Mouse (Mus musculus): ENCODE measurements around the gene Mgat5. TPM values are rescaled to one million over a fixed set of nuclear protein-coding genes. Genes with fewer than 3 reads are reported as not detected.
A peak's percentile ranks its signal among the peaks of the same experiment; 100 is the strongest.

Mgat5 gene
- polyA plus RNA-seq, 1 experiment, result 4.9 TPM

- no peak overlapping the region; the same call in 1 of the 2 replicates for H3K4me3 ChIP-seq (ENCODE audit: extremely low read depth, insufficient read depth, insufficient read length)
- WGBS, result 31% methylated on average over 2 of the region's 2 CpGs
- no peaks in the 10 kb centered on the region; the same call in 1 of the 2 replicates for H3K36me3 ChIP-seq (ENCODE audit: control insufficient read depth, insufficient read depth, low read length)
- no peak for TF ChIP-seq POLR2A (IDR thresholded peaks at IDR 0.05; ENCODE audit: low read depth, low read length)
- TF ChIP-seq CTCF (IDR thresholded peaks at IDR 0.05; ENCODE audit: extremely low read depth, insufficient read depth, insufficient read length, insufficient replicate concordance), result no peak
- no peaks in the 10 kb centered on the region for H3K27me3 ChIP-seq (ENCODE audit: control insufficient read depth, insufficient read depth, low read length)
- H3K27ac ChIP-seq (ENCODE audit: insufficient read depth, low read length), result peak overlapping the region; percentile 49; the same call in 1 of the 2 replicates
- peaks cover 27% of the 10 kb centered on the region; the same call in 1 of the 2 replicates for H3K4me1 ChIP-seq (ENCODE audit: control insufficient read depth, insufficient read depth, insufficient read length)
- DNase-seq (ENCODE audit: low read depth in 1 of 2, low spot score in 2 of 2), result no peak
Observed at GRCm38 (mm10) chr1:127305582-127305981, 100.8 kb downstream of the Mgat5 start.

GRCm38 (mm10) chr1:127306024-127306771, 101.4 kb downstream of the Mgat5 start:
- no peaks in the 10 kb centered on the region; the same call in 1 of the 2 replicates for H3K36me3 ChIP-seq (ENCODE audit: control insufficient read depth, insufficient read depth, low read length)
- DNase-seq (ENCODE audit: low read depth in 1 of 2, low spot score in 2 of 2), result no peak
- WGBS, result 41% methylated on average over 20 of the region's 20 CpGs
- no peak overlapping the region; the same call in 1 of the 2 replicates for H3K4me3 ChIP-seq (ENCODE audit: extremely low read depth, insufficient read depth, insufficient read length)
- H3K4me1 ChIP-seq (ENCODE audit: control insufficient read depth, insufficient read depth, insufficient read length), result peaks cover 27% of the 10 kb centered on the region; the same call in 1 of the 2 replicates
- H3K27ac ChIP-seq (ENCODE audit: insufficient read depth, low read length), result peak overlapping the region; percentile 49; the same call in 1 of the 2 replicates
- TF ChIP-seq POLR2A (IDR thresholded peaks at IDR 0.05; ENCODE audit: low read depth, low read length) (no peak), CTCF (IDR thresholded peaks at IDR 0.05; ENCODE audit: extremely low read depth, insufficient read depth, insufficient read length, insufficient replicate concordance) (no peak)
- H3K27me3 ChIP-seq (ENCODE audit: control insufficient read depth, insufficient read depth, low read length), result no peaks in the 10 kb centered on the region

GRCm38 (mm10) chr1:127307361-127307760, 102.5 kb downstream of the Mgat5 start:
- peaks cover 27% of the 10 kb centered on the region; the same call in 1 of the 2 replicates for H3K4me1 ChIP-seq (ENCODE audit: control insufficient read depth, insufficient read depth, insufficient read length)
- 95% methylated on average over 4 of the region's 4 CpGs for WGBS

GRCm38 (mm10) chr1:127308207-127308725, 103.5 kb downstream of the Mgat5 start:
- WGBS, result 29% methylated on average over 7 of the region's 7 CpGs
- no peaks in the 10 kb centered on the region; the same call in 1 of the 2 replicates for H3K36me3 ChIP-seq (ENCODE audit: control insufficient read depth, insufficient read depth, low read length)
- no peak for DNase-seq (ENCODE audit: low read depth in 1 of 2, low spot score in 2 of 2)
- H3K27me3 ChIP-seq (ENCODE audit: control insufficient read depth, insufficient read depth, low read length), result no peaks in the 10 kb centered on the region
- TF ChIP-seq CTCF (IDR thresholded peaks at IDR 0.05; ENCODE audit: extremely low read depth, insufficient read depth, insufficient read length, insufficient replicate concordance) (no peak), POLR2A (IDR thresholded peaks at IDR 0.05; ENCODE audit: low read depth, low read length) (no peak)
- no peak overlapping the region for H3K4me3 ChIP-seq (ENCODE audit: extremely low read depth, insufficient read depth, insufficient read length)
- no peak overlapping the region for H3K27ac ChIP-seq (ENCODE audit: insufficient read depth, low read length)
- peaks cover 24% of the 10 kb centered on the region; the same call in 1 of the 2 replicates for H3K4me1 ChIP-seq (ENCODE audit: control insufficient read depth, insufficient read depth, insufficient read length)

More at GRCm38 (mm10) chr1:127307361-127307760, 102.5 kb downstream of the Mgat5 start:
- Histone ChIP-seq H3K27me3 (ENCODE audit: control insufficient read depth, insufficient read depth, low read length) (no peaks in the 10 kb centered on the region), H3K27ac (ENCODE audit: insufficient read depth, low read length) (no peak overlapping the region), H3K4me3 (ENCODE audit: extremely low read depth, insufficient read depth, insufficient read length) (no peak overlapping the region), H3K36me3 (ENCODE audit: control insufficient read depth, insufficient read depth, low read length) (no peaks in the 10 kb centered on the region; the same call in 1 of the 2 replicates)
- TF ChIP-seq POLR2A (IDR thresholded peaks at IDR 0.05; ENCODE audit: low read depth, low read length) (no peak), CTCF (IDR thresholded peaks at IDR 0.05; ENCODE audit: extremely low read depth, insufficient read depth, insufficient read length, insufficient replicate concordance) (no peak)
- DNase-seq (ENCODE audit: low read depth in 1 of 2, low spot score in 2 of 2), result no peak

GRCm38 (mm10) chr1:127308989-127309701, 104.3 kb downstream of the Mgat5 start:
- H3K36me3 ChIP-seq (ENCODE audit: control insufficient read depth, insufficient read depth, low read length), result no peaks in the 10 kb centered on the region; the same call in 1 of the 2 replicates
- no peak overlapping the region for H3K4me3 ChIP-seq (ENCODE audit: extremely low read depth, insufficient read depth, insufficient read length)
- TF ChIP-seq CTCF (IDR thresholded peaks at IDR 0.05; ENCODE audit: extremely low read depth, insufficient read depth, insufficient read length, insufficient replicate concordance) (no peak), POLR2A (IDR thresholded peaks at IDR 0.05; ENCODE audit: low read depth, low read length) (no peak)
- H3K4me1 ChIP-seq (ENCODE audit: control insufficient read depth, insufficient read depth, insufficient read length), result peaks cover 18% of the 10 kb centered on the region; the same call in 1 of the 2 replicates
- WGBS, result 24% methylated on average over 13 of the region's 13 CpGs
- H3K27me3 ChIP-seq (ENCODE audit: control insufficient read depth, insufficient read depth, low read length), result no peaks in the 10 kb centered on the region
- no peak overlapping the region for H3K27ac ChIP-seq (ENCODE audit: insufficient read depth, low read length)
- no peak for DNase-seq (ENCODE audit: low read depth in 1 of 2, low spot score in 2 of 2)

- H3K27ac ChIP-seq (ENCODE audit: insufficient read depth, low read length), result no peak overlapping the region
- no peaks in the 10 kb centered on the region for H3K27me3 ChIP-seq (ENCODE audit: control insufficient read depth, insufficient read depth, low read length)
- WGBS, result 34% methylated on average over 5 of the region's 5 CpGs
- no peaks in the 10 kb centered on the region; the same call in 1 of the 2 replicates for H3K36me3 ChIP-seq (ENCODE audit: control insufficient read depth, insufficient read depth, low read length)
- H3K4me1 ChIP-seq (ENCODE audit: control insufficient read depth, insufficient read depth, insufficient read length), result peaks cover 18% of the 10 kb centered on the region; the same call in 1 of the 2 replicates
- DNase-seq (ENCODE audit: low read depth in 1 of 2, low spot score in 2 of 2), result no peak
- TF ChIP-seq CTCF (IDR thresholded peaks at IDR 0.05; ENCODE audit: extremely low read depth, insufficient read depth, insufficient read length, insufficient replicate concordance) (no peak), POLR2A (IDR thresholded peaks at IDR 0.05; ENCODE audit: low read depth, low read length) (no peak)
- no peak overlapping the region for H3K4me3 ChIP-seq (ENCODE audit: extremely low read depth, insufficient read depth, insufficient read length)
Observed at GRCm38 (mm10) chr1:127310011-127310410, 105.2 kb downstream of the Mgat5 start.

Data from spleen, adult 2 months (tissue).